ENCODE assay signal across 8 mouse cellular contexts in the genomic region with DNA sequence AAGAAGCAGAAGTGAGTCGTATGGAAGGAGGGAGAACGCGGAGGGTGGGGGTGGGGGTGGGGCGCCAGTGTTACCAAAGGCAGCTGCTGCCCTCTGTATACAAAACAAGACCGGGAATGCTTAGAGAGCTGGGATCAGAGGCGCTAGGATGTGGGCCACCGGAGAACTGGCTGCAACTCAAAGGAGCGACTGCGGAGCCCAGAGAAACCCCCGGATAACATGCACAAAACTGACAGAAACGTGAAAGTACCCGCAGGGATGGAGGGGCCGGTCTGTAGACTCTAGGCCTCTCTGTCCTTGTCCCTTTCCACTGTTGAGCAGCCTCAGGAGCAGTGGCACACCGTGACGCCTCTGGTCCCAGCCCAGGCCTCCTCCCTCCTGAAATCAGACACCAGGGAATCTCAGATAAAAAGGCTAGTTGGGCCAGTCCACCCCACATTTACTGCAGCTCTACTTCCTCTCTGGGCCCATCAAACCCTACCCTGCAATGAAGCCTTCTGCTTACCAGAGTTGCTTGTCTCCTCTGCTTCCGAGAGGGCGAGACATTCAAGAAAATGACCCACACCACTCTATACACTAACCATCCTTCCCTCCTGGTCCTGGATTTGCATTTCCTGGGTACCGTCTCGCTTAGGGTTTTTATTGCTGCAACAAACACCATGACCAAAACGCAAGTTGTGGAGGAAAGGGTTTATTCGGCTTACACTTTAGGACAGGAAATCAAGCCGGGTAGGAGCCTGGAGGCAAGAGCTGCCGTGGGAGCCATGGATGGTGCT. TPM values are rescaled to one million over a fixed set of nuclear protein-coding genes. Genes with fewer than 3 reads are reported as not detected.
A peak's percentile ranks its signal among the peaks of the same experiment; 100 is the strongest.
DNase-seq lines count a peak whose midpoint lies in the region; ATAC-seq and TF ChIP-seq lines count a peak whose summit lies in the region.
"Had no signal": no experiment of that assay in that cellular context is flagged by ENCODE, and none has a peak within 500 bp of the region (broad histone marks: within the 10 kb centered on the region; RNA-seq: fewer than 3 reads in every experiment).

No protein-coding gene starts in this region.

- ATAC-seq in liver, embryonic 14.5 days (ENCODE audit: insufficient read depth): no peak

- peak overlapping the region; percentile 50 for H3K4me3 ChIP-seq in ES-Bruce4 (ENCODE audit: low read depth, low read length)
- no peak overlapping the region for H3K4me3 ChIP-seq in liver, embryonic 14.5 days (ENCODE audit: insufficient read depth in 1 of 2, low read depth in 2 of 2, low read length in 2 of 2)

- H3K4me2 ChIP-seq in liver, embryonic 14.5 days (ENCODE audit: low read depth): peak overlapping the region; percentile 26

- no peaks in the 10 kb centered on the region for H3K4me1 ChIP-seq in ES-Bruce4 (ENCODE audit: control insufficient read depth, insufficient read depth, low read length)
- peaks cover 8 to 35% of the 10 kb centered on the region in 2 experiments for H3K4me1 ChIP-seq in liver, embryonic 14.5 days (replicated peaks; ENCODE audit: control insufficient read depth in 2 of 2, insufficient read depth in 2 of 2, low read length in 1 of 2)

- H3K36me3 ChIP-seq in ES-Bruce4 (ENCODE audit: control insufficient read depth, insufficient read depth, low read length, poor library complexity, severe bottlenecking): no peaks in the 10 kb centered on the region
- H3K36me3 ChIP-seq in liver, embryonic 14.5 days (replicated peaks; ENCODE audit: control insufficient read depth, insufficient read depth, low read depth): no peaks in the 10 kb centered on the region

- TF ChIP-seq POLR2A in ES-Bruce4 (IDR thresholded peaks at IDR 0.05; ENCODE audit: insufficient read depth, low read length): peak; percentile 55

- whole genome bisulfite sequencing in liver, embryonic 14.5 days (ENCODE audit: insufficient replicate concordance): 30% methylated on average over 23 of the region's 23 CpGs

- DNase-seq in Muller cell, postnatal 12 days (ENCODE audit: inconsistent ontology term): peak; percentile 60
- DNase-seq in forelimb bud, embryonic 11.5 days (ENCODE audit: low read depth, low spot score): peak; percentile 41
- no peak for DNase-seq in liver, embryonic 14.5 days (ENCODE audit: low read depth in 3 of 3, low spot score in 3 of 3)
- DNase-seq in adrenal gland, adult (ENCODE audit: inconsistent age in 2 of 2, low spot score in 1 of 2): no peak
- DNase-seq in cerebellum, adult 18-20 months: no peak
- DNase-seq in c-Kit-positive CD71-positive TER-119-positive erythroid progenitor cells, embryonic 14.5 days (ENCODE audit: low spot score): no peak
- DNase-seq: thymus, adult 2 months had no signal

- TF ChIP-seq CTCF in ES-Bruce4 (IDR thresholded peaks at IDR 0.05; ENCODE audit: low read depth, low read length): no peak
- TF ChIP-seq CTCF in liver, embryonic 14.5 days (IDR thresholded peaks at IDR 0.05; ENCODE audit: low read depth): no peak

- peak overlapping the region; percentile 96 for H3K27ac ChIP-seq in ES-Bruce4 (ENCODE audit: insufficient read depth, low read length)
- no peak overlapping the region for H3K27ac ChIP-seq in liver, embryonic 14.5 days

- 0 out of 2 replicates have a peak, but pooled peaks have one; percentile 48 for TF ChIP-seq EP300 in ES-Bruce4 (IDR thresholded peaks at IDR 0.05; ENCODE audit: insufficient read depth, low read depth, low read length)
- no peak for TF ChIP-seq EP300 in liver, embryonic 14.5 days (IDR thresholded peaks at IDR 0.05; ENCODE audit: low read depth)

- H3K27me3 ChIP-seq in ES-Bruce4 (ENCODE audit: control insufficient read depth, insufficient read depth, low read length, poor library complexity, severe bottlenecking): no peaks in the 10 kb centered on the region
- no peaks in the 10 kb centered on the region for H3K27me3 ChIP-seq in liver, embryonic 14.5 days (ENCODE audit: control insufficient read depth, insufficient read depth, low read length)

- peak overlapping the region; percentile 69 for H3K9ac ChIP-seq in ES-Bruce4 (ENCODE audit: low read depth, poor library complexity, severe bottlenecking)
- H3K9ac ChIP-seq in liver, embryonic 14.5 days (replicated peaks): no peak overlapping the region

- no peaks in the 10 kb centered on the region for H3K9me3 ChIP-seq in ES-Bruce4 (replicated peaks; ENCODE audit: control insufficient read depth, insufficient read depth, low read length, poor library complexity, severe bottlenecking)
- H3K9me3 ChIP-seq in liver, embryonic 14.5 days (ENCODE audit: control insufficient read depth, low read length): no peaks in the 10 kb centered on the region

RNA-seq across cellular contexts. Expression of gene Zmynd8, which starts 1.7 kb away (rescaled TPM):
- 231 and 237 TPM in 2 replicates for polyA plus RNA-seq in ES-Bruce4 (2011; ENCODE audit: insufficient read depth, insufficient read length, low read depth, missing spikeins)
- polyA plus RNA-seq in liver, embryonic 14.5 days (2012; rRNA removed): 13.5 and 17.7 TPM in 2 replicates
- 16.3 and 18.5 TPM in 2 replicates for polyA plus RNA-seq in liver, embryonic 14.5 days (2014; fragmentation: Nextera tagmentation; extraction: Ambion mirVana)

Comparison
In these comparisons a context has a peak if more than half of its experiments do, and no peak if none do; other contexts are left out.
1. DNase-seq: peak in Muller cell, postnatal 12 days (single experiment) and forelimb bud, embryonic 11.5 days (single experiment); none in liver, embryonic 14.5 days (0 of 3), adrenal gland, adult (0 of 2), cerebellum, adult 18-20 months (0 of 2) and c-Kit-positive CD71-positive TER-119-positive erythroid progenitor cells, embryonic 14.5 days (single experiment).
2. RNA of gene Zmynd8, which starts 1.7 kb away (polyA plus RNA-seq): 231 to 237 TPM in ES-Bruce4; 13.5 to 18.5 TPM in liver, embryonic 14.5 days; every median in the first group is over 10 times any median in the second.